Mouse (Mus musculus): ENCODE measurements around the gene Acsl6.
A peak's percentile ranks its signal among the peaks of the same experiment; 100 is the strongest.
"Not testable (repeated sequence)": the region's sequence is repeated elsewhere in the genome, so short reads cannot be mapped to it uniquely, and the experiment has no call there.

Gene Acsl6

GRCm38 (mm10) chr11:54391326-54391725 lies 87.7 kb downstream of the Acsl6 start:
- no peak for DNase-seq (ENCODE audit: low read depth, low spot score)

GRCm38 (mm10) chr11:54396686-54397085 lies 93.1 kb downstream of the Acsl6 start:
- DNase-seq (ENCODE audit: low read depth, low spot score): no peak

- no peak for DNase-seq (ENCODE audit: low read depth, low spot score)
Measured at GRCm38 (mm10) chr11:54398058-54398457, 94.5 kb downstream of the Acsl6 start.

- DNase-seq (ENCODE audit: low read depth, low spot score): not testable (repeated sequence)
Measured at GRCm38 (mm10) chr11:54400803-54401202, 97.2 kb downstream of the Acsl6 start.

- DNase-seq (ENCODE audit: low read depth, low spot score): no peak
Measured at GRCm38 (mm10) chr11:54404885-54405284, 101.3 kb downstream of the Acsl6 start.

- DNase-seq (ENCODE audit: low read depth, low spot score): no peak
Measured at GRCm38 (mm10) chr11:54406930-54407546, 103.4 kb downstream of the Acsl6 start.

- DNase-seq (ENCODE audit: low read depth, low spot score): no peak
Measured at GRCm38 (mm10) chr11:54410612-54411011, 107.0 kb downstream of the Acsl6 start.

GRCm38 (mm10) chr11:54413017-54413416 lies 109.4 kb downstream of the Acsl6 start:
- DNase-seq (ENCODE audit: low read depth, low spot score): peak; percentile 30
